Mouse (Mus musculus): ENCODE measurements around the gene Vdr.

DNA sequence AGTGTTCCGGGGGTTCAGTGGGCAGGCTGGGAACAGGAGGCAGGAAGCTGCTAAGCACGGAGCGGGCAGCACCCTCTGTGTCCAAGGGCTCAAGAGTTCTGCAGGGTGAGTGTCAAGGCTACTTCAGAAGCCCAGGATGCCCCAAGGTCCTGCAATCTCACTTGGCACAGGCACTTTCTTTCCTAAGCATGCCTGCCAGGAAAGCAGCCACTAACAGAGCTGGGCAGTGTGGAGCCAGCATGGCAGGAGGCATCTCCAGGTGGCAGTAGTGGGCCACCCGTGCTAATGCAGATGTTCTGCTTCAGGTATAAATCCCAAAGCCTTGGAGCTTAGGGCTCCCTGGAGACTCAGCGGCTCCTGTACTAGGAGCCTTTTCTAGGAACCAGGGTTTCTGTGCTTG is 100.5 kb downstream of the Vdr start:
- TF ChIP-seq CTCF (IDR thresholded peaks at IDR 0.05): peak; percentile 73
- TF ChIP-seq EP300 (IDR thresholded peaks at IDR 0.05): no peak

Data from lung, postnatal 0 days (tissue).